Mouse (Mus musculus) effector memory CD4-positive, alpha-beta T cell, adult 7 months (primary cell): ENCODE results near the gene Atp8a2. TPM values are rescaled to one million over a fixed set of nuclear protein-coding genes. Genes with fewer than 3 reads are reported as not detected.

Source experiments
- polyA plus RNA-seq: library from polyadenylated mRNA; unstranded; fragments of 100-300 nt; shearing (Covaris generic); gene quantifications from one replicate; pipeline ENCODE4 v1.2.1, GENCODE M21; 2017

Gene Atp8a2
- 5.2 TPM for polyA plus RNA-seq

DNA sequence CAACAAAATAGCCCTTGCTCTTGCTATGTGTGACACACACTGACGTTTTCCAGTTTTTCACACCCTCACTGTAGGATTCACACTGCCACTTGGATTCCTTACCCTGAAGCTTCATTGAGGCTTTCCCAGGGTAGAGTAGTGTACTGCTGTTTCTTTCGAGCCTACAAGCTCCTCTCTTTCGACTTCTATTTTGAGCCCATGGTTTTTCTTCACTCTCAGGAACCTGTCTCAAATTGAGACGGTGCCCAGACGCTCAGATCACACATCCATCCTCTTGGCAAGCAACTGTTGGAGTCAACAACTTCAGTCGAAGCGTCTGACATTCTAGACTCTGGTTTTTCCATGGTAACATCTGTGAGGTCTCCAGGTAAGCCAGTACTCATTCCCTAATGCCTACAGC is at the start of gene Atp8a2:
Gene Atp8a2 (minus strand): TSS at position 296 of the 400 bp plus-strand sequence.

DNA sequence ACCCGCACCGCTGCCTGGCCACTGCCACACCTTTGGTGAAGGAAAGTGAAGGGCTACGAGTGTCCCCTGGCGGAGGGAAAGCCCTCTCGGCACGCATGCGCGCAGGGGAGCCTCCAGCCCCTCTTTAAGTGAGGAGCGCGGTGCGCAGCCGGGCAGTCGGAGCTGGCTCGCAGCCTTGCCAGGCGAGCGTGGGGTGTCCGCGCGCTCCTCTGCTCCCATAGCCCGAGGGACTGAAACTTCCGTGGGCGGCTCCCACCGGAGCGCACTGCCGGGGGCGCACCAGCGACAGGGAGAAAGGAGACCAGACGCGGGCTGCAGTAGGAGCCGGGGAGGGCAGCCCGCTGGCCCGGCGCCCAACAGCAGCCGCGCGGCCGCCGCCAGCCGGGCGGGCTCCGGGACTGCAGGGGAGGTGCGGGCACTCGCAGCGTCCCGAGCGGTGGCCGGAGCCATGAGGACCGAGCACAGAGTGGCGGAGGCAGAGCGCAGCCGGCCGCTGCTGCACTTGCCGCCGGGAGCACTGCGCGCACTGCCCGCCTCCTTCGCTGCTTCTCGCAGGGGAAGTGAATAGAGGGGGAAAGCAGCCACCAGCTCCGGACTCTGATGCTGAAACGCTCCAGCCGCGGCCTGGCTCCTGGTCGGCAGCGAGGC is 571.7 kb downstream of the Atp8a2 start, which contains the start of gene Shisa2:
Gene Shisa2 (plus strand): TSS at position 151 of the 648 bp plus-strand sequence.

GRCm38 (mm10) chr14:59597398-59598259 is 599.4 kb downstream of the Atp8a2 start, which contains the start of gene Cdadc1:
Gene Cdadc1, minus strand, starts transcription at chr14:59597959.

Other genes with a start within 250 kb of the Atp8a2 start
- gene Nupl1, start 54.3 kb upstream of the Atp8a2 start, polyA plus RNA-seq: 0.35 TPM
- 46.1 TPM for gene Gm49336, start 54.3 kb upstream of the Atp8a2 start, polyA plus RNA-seq
- 66.3 TPM for gene Mtmr6, start 68.0 kb upstream of the Atp8a2 start, polyA plus RNA-seq
- gene Amer2, start 176.1 kb upstream of the Atp8a2 start, polyA plus RNA-seq: 0.20 TPM